Mouse (Mus musculus) telencephalon, adult 2 months (tissue): ENCODE data around the gene Eif2ak1.
A peak's percentile ranks its signal among the peaks of the same experiment; 100 is the strongest.
"Not testable (repeated sequence)": the region's sequence is repeated elsewhere in the genome, so short reads cannot be mapped to it uniquely, and the experiment has no call there.

Experiments
- DNase-seq: peaks from one replicate; pipeline ENCODE4 v3.0.0-alpha.2; 2011; ENCODE audit warnings: low read depth, low spot score

Eif2ak1 gene

DNA sequence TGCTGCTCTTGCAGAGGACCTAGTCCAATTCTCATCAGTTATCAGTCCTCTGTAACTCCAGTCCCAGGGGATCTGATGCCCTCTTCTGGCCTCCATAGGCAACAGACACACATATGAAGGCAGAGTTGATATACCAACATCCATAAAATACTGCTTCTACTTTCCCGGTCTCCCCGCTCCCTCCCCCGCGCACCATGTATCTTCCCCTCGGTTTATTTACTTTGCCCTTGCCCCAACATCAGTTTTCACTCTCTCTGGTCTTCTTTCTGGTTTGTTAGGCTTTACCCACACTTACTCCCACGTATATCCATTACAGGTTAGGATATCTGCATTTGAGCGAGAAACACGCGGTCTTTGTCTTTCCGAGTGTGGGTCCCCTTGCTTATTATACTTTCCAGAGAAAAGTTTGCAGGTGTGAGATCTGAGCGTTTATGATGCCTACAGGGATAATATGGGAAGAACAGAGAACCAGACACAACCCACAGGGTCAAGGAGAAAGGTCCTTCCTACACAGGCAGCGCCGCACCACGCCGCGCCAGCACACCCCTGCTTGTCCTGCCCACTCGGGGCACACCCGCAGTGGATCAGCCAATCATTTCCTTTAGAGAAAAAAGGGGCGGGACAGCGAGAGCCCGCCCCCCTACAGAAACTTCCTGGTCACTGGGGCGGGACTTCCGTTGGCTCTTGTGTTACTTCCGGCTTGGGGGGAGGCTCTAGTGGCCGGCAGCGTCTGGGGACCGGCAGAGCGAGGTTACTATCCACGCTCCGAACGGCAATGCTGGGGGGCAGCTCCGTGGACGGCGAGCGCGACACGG, at the start of gene Eif2ak1:
Eif2ak1 (plus strand) TSS at position 673 of the 815 bp plus-strand sequence.
- peak; percentile 95 for DNase-seq

DNA sequence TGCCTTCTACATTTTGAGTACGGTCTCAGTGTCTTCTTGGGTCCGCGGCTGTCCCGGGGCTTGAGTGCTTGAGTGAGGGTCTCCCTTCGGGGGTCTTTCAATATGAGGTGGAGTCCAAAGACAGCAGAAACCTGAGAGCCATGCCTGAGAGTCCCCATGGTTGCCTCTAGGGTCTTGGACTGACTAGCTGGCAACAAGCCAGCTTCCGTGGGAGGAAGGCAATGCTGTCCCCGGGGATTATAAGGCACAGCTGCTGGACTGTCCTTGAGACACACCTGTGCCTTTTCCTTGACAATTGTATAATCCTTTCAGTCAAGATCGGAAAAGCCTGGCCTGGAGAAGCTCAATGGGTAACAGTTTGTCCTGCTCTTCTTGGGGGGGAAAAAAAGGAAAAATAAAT, 35.6 kb upstream of the Eif2ak1 start:
- no peak for DNase-seq

DNA sequence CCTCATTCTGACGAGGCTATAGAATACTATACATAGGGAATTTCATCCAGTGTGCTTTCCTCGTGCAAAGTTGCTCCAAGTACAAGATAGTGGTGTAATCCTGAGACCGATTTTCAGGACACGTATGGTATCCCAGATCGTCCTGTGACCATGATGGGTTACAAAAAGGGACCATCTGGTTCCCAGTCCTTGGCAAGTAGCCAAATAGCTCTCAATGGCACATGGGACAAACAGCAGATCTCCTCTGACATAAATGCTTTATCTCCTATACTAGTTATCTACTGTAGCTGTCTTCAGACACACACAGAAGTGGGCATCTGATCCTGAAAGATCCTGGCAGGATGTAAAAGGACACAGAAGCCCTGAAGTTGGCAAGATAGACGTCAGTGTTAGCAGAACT, 32.2 kb upstream of the Eif2ak1 start:
- DNase-seq: no peak

DNA sequence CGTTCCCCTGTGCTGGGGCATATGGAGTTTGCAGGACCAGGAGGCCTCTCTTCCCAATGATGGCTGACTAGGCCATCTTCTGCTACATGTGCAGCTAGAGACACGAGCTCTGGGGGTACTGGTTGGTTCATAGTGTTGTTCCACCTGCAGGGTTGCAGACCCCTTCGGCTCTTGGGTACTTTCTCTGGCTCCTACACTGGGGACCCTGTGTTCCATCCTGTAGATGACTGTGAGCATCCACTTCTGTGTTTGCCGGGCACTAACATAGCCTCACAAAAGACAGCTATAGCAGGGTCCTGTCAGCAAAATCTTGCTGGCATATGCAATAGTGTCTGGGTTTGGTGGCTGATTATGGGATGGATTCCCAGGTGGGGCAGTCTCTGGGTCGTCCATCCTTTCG, 16.4 kb upstream of the Eif2ak1 start:
- not testable (repeated sequence) for DNase-seq

- DNase-seq: no peak
These were observed 13.4 kb upstream of the Eif2ak1 start for GRCm38 (mm10) chr5:143804056-143804765.

- no peak for DNase-seq
These were observed 10.3 kb upstream of the Eif2ak1 start for GRCm38 (mm10) chr5:143807268-143807667.

- DNase-seq: peak; percentile 31
These were observed 8.0 kb upstream of the Eif2ak1 start for GRCm38 (mm10) chr5:143809421-143810090.

GRCm38 (mm10) chr5:143811653-143812052, 5.9 kb upstream of the Eif2ak1 start:
- no peak for DNase-seq

DNA sequence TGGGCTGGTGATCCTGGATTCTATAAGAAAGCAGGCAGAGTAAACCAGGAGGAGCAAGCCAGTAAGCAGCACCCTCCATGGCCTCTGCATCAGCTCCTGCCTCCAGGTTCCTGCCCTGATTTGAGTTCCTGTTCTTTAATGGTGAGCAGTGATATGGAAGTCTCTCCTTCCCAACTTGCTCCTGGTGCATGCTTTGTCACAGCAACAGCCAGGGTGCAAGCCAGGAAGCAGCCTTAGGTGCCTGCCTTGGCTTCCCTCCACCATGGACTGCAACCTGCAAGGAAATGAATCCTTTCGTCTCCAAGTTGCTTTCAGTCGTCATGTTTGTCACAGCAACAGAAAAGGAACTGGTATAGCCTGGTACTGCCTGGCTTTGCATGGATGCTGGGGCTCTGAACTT, 3.0 kb upstream of the Eif2ak1 start:
- no peak for DNase-seq

DNA sequence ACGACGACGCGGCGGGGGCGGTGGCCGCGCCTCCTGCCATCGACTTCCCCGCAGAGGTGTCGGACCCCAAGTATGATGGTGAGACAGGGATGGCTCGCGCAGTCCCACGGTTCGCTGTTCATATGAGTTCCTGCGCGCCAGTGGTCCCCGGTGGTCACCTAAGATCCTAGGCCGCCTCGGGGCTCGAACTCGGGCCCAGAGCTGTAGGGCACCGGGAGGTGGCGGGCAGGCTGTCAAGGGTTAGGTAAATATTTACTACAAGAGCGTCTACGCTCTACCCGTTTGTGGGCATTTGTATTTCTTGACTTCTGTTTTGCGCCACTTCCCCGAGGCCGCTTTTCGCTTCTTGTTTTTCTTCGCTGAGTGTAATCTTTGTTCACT, 333 bp downstream of the Eif2ak1 start:
- DNase-seq: no peak

GRCm38 (mm10) chr5:143818461-143818860, 873 bp downstream of the Eif2ak1 start:
- no peak for DNase-seq

GRCm38 (mm10) chr5:143818949-143819348, 1.4 kb downstream of the Eif2ak1 start:
- DNase-seq: no peak

DNA sequence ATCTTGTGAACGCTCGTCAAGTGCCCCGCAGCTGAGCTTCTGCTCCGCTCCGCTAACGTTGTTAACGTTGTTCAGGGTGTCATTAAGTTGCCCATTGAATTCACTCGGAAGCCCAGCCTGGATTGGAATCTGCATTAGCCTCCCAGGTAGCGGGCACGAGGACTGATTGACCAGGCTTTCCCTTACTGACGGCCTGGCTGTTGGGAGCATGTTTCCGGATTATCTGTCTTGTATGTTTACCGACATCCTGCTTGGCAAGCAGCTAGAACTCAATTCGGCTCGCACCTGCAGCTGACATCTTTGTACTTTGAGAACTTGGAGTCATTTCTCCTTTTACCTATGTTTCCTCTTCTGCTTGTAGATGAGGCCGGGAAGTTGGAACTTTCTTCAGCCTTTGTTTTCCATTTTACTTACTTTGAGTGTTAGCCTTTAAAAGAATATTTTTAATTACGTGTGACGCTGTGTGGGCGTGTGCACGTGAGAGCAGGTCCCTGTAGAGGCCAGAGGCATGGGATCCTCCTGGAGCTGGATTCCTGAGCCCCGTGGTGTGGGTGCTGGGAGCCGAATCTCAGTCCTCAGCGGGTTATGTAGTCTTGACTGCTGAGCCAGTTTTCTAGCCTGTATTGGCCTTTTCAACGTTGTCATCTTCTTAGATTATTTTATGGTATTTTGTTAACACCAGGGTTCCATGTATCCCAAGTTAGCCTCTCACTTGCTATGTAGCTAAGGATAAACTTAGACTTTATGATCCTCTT, 2.5 kb downstream of the Eif2ak1 start:
- DNase-seq: no peak

DNA sequence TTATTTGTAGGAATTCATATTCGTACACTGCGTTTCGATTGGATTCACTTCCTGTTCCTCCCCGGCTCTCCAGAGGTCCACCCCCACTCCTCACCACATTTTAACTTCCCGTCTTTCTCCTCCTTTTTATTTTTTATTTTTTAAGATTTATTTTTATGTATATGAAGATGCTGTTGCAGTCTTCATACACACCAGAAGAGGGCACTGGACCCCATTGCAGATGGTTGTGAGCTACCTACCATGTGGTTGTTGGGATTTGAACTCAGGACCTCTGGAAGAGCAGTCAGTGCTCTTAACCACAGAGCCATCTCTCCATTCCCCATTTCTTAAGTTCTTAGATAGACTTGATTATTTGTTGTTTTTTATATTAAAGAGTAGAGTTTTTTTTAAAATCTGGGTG, 3.2 kb downstream of the Eif2ak1 start:
- no peak for DNase-seq

- no peak for DNase-seq
These were observed 54.1 kb downstream of the Eif2ak1 start for GRCm38 (mm10) chr5:143871547-143872169.

GRCm38 (mm10) chr5:143874571-143874970, 57.0 kb downstream of the Eif2ak1 start:
- DNase-seq: no peak

GRCm38 (mm10) chr5:143885274-143885673, 67.7 kb downstream of the Eif2ak1 start:
- DNase-seq: no peak

DNA sequence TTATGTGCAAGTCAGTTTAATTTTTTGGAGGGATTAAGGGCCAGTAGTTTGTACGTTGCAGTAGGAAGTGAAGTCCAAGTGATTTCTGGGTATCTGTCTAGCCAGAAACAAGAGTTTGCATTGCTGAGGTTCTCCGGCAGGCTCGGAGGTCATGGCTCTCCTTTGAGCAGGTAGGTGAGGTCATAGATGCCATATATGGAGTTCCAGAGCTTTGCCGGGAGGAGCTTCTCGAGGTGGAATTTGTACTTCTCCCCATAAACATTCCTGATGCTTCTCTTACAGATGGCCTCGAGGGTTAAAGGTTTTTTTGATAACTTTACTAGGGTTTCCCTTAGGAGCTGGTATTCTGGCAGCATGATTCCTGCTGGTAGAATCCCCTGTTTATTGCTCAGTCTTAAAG, 73.2 kb downstream of the Eif2ak1 start:
- no peak for DNase-seq

DNA sequence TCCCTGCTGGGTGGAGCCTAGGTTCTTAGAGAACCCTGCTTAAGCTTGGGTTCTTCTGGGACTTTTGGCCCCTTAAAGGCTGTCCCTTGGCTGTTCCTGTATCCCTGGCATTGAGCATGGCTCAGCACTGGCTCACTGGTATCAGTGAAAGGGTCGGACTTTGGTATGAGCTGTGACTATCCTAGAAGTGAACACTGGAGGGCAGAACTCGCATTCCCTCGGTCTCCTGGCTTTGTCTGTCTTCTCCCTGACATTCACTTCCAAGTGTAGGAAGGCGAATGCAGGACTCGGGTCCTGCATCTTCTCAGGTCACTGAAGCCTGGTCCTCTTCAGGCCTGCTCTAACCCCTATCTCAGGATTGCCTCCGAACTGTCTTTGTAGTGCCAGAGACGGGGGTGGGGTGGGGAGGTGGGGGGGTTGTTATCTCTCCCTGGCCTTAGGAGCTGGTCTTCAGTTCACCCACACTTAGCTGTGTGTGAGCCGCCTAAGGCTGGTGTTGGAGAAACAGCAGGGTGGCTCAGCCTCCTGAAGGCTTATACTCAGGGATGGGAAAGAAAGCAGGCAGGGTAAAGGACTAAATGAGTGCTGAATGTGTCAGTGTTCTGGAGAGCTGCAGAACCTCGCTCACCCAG, 74.8 kb downstream of the Eif2ak1 start:
- no peak for DNase-seq

- no peak for DNase-seq
These were observed 75.8 kb downstream of the Eif2ak1 start for GRCm38 (mm10) chr5:143893396-143893795.
